In genomic region chr1:35878426-35878825, GRCm38 (mm10) we compare ENCODE assay signal across 11 mouse cellular contexts.
DNase-seq lines count a peak whose midpoint lies in the region.
"Had no signal": no experiment of that assay in that cellular context is flagged by ENCODE, and none has a peak within 500 bp of the region (broad histone marks: within the 10 kb centered on the region; RNA-seq: fewer than 3 reads in every experiment).

No protein-coding gene starts in this region.

- DNase-seq in gastrocnemius, adult 18-20 months (ENCODE audit: low spot score): peak; percentile 23
- DNase-seq in gastrocnemius, adult 8-10 months (ENCODE audit: low spot score in 2 of 2): no peak
- peak; percentile 19 for DNase-seq in testis, postnatal 10 days (ENCODE audit: low spot score)
- no peak for DNase-seq in testis, postnatal 14 days (ENCODE audit: low spot score)
- peak; percentile 39 to 61 for DNase-seq in heart, adult 9 months (ENCODE audit: low spot score in 2 of 2)
- DNase-seq in right cerebral cortex, postnatal 25 days: no peak
- DNase-seq in left cerebral cortex, postnatal 36 days (ENCODE audit: low spot score in 2 of 2): no peak
- DNase-seq: adrenal gland, adult 2 months; kidney, adult 8-10 months; kidney, postnatal 4 days; midbrain, embryonic 14.5 days had no signal

- intact Hi-C loops in left cerebral cortex, postnatal 36 days (cut with DNase I): loop anchor here (5.0 to 10.0 kb wide), 2 partner anchors 69 to 186 kb away; partner anchors contain the start of gene Hs6st1

Comparison
In these comparisons a context has a peak if more than half of its experiments do, and no peak if none do; other contexts are left out.
1. DNase-seq: peak in gastrocnemius, adult 18-20 months (single experiment), testis, postnatal 10 days (single experiment) and heart, adult 9 months (2 of 2); none in gastrocnemius, adult 8-10 months (0 of 2), testis, postnatal 14 days (single experiment), right cerebral cortex, postnatal 25 days (single experiment) and left cerebral cortex, postnatal 36 days (0 of 2).